Mouse (Mus musculus) neutrophil, adult 83 days (primary cell): ENCODE results near the gene 2010315B03Rik. TPM values are rescaled to one million over a fixed set of nuclear protein-coding genes. Genes with fewer than 3 reads are reported as not detected.

Experiments used
- total RNA-seq, 2 experiments: library from RNA; stranded (reverse); gene quantifications; one replicate each; pipeline ENCODE4 v1.2.4; 2023

2010315B03Rik gene
- total RNA-seq = 1 to 10 TPM; 8.3 TPM

GRCm38 (mm10) chr9:124312171-124313142 lies at the start of gene 2010315B03Rik:
Gene 2010315B03Rik, minus strand, starts transcription at chr9:124312696.

Other genes with a start within 250 kb of the 2010315B03Rik start
- 100 to 1,000 TPM; 228 to 241 TPM for gene Ccr2, start 210.7 kb downstream of the 2010315B03Rik start, total RNA-seq
- 1 to 10 TPM; 2.4 to 6.1 TPM for gene Ccr5, start 191.2 kb downstream of the 2010315B03Rik start, total RNA-seq
- gene Ppp2r3d, start 164.2 kb upstream of the 2010315B03Rik start, total RNA-seq = 100 to 1,000 TPM; 139 to 147 TPM
- not detected for gene Gm21836, start 181.1 kb upstream of the 2010315B03Rik start, total RNA-seq